Mouse (Mus musculus): ENCODE measurements around the gene Gng2.

DNA sequence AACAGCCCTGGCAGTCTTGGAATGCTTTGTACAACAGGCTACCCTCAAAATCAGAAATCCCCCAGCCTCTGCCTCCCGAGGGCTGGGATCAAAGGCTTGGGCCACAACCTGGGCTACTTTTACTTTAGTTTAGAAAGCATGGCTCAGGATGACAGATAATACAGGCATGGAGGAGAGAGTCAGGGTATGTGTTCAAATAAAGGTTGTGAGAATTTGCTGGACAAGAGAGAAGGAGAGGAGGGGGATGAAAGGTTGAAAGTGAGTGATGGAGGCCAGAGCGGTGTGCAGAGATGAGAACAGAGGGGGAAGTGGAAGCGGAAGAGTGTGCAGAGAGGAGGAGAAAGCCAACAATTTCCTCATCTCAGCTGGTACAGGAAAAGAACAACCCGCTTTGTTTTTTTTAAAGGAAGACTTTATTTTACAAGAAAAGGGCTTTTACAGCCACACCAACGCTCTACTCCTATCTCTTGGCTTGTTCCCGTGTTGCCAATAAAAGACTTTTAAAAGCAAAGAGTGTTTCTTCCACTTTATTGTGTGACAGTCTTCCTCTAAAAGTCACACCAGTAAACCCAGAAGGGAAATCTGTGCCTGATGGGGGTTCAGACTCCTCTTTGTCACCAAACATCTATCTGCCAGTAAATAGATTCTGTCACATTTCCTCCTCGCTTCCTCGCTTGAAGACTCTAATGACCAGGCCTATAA is 8.6 kb upstream of the Gng2 start:
- TF ChIP-seq POLR2A (IDR thresholded peaks at IDR 0.05; ENCODE audit: insufficient read depth, low read length) (no peak), CTCF (IDR thresholded peaks at IDR 0.05; ENCODE audit: low read depth, low read length) (no peak)

All from ES-Bruce4 (cell line).